Mouse (Mus musculus) spleen, adult 2 months (tissue): Measurements from ENCODE around the gene Mgst3.

Experiments used
- CTCF ChIP-seq: fragments of 200-500 bp; IDR thresholded peaks from 2 replicates; pipeline ENCODE4 v1.5.1; 2011; ENCODE audit warnings: mild to moderate bottlenecking, inconsistent platforms; ENCODE audit not compliant: insufficient read depth, insufficient read length, insufficient replicate concordance; ENCODE audit errors: extremely low read depth
- POLR2A ChIP-seq: fragments of 200-500 bp; IDR thresholded peaks from 2 replicates; pipeline ENCODE4 v1.6.1; 2011; ENCODE audit warnings: low read depth, low read length, inconsistent platforms

DNA sequence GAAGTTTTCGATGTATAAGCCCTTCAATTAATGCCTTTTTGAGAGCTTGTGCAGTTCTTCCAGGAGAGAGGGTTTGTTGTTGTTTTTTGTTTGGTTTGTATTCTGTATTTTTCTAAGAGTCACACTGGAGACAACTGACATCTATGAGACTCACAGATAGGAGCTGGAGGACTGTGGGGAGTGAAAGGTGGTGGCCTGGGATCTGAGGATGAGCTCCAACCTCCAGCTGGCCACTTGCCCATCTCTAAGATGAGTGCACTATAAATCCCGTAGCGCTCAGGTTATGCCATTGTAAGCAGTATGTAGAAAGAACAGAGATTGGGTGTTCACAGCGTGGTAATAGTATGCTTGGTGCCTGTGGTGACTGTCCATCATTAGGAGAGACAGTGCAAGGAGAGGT is 41.3 kb upstream of the Mgst3 start:
- TF ChIP-seq POLR2A = no peak
- no peak for TF ChIP-seq CTCF
